Mouse (Mus musculus) liver, embryonic 16.5 days (tissue): Measurements from ENCODE around the gene Tmie. TPM values are rescaled to one million over a fixed set of nuclear protein-coding genes. Genes with fewer than 3 reads are reported as not detected.

ENCODE experiments used
- ATAC-seq: fragments of 200-750 bp; cut with Nextera tagmentation; 2 replicates; pipeline ENCODE4 v1.8.0; 2017; ENCODE audit warnings: low read depth, mild to moderate bottlenecking, moderate number of reproducible peaks, moderate library complexity
- H3K27ac ChIP-seq: fragments of 300-500 bp; sonication (generic); 2 replicates; pipeline ENCODE4 v1.5.1; 2014; ENCODE audit warnings: mild to moderate bottlenecking, low read length
- H3K27me3 ChIP-seq: fragments of 300-500 bp; sonication (generic); 2 replicates; pipeline ENCODE4 v1.6.1; 2014; ENCODE audit warnings: low read depth, low read length, mixed read lengths; ENCODE audit not compliant: control insufficient read depth, insufficient read depth
- H3K36me3 ChIP-seq: fragments of 300-500 bp; sonication (generic); 2 replicates; pipeline ENCODE4 v1.6.1; 2014; ENCODE audit warnings: mild to moderate bottlenecking; ENCODE audit not compliant: control insufficient read depth, insufficient read depth
- H3K4me1 ChIP-seq: fragments of 300-500 bp; sonication (generic); 2 replicates; pipeline ENCODE4 v1.6.1; 2014; ENCODE audit warnings: low read depth, low read length, mixed read lengths; ENCODE audit not compliant: control insufficient read depth
- H3K4me2 ChIP-seq: fragments of 300-500 bp; sonication (generic); 2 replicates; pipeline ENCODE4 v1.6.1; 2014; ENCODE audit warnings: low read depth, low read length, mixed read lengths
- H3K4me3 ChIP-seq: fragments of 300-500 bp; sonication (generic); 2 replicates; pipeline ENCODE4 v1.5.1; 2014; ENCODE audit warnings: low read depth, mild to moderate bottlenecking, low read length
- H3K9ac ChIP-seq: fragments of 300-500 bp; sonication (generic); 2 replicates; pipeline ENCODE4 v1.6.1; 2014; ENCODE audit warnings: low read depth, low read length
- H3K9me3 ChIP-seq: fragments of 300-500 bp; sonication (generic); replicated peaks from 2 replicates; pipeline ENCODE4 v1.6.1; 2016; ENCODE audit warnings: low read length; ENCODE audit not compliant: control insufficient read depth
- WGBS: fragments of 180-500 bp; shearing (Covaris S2); extraction: QIAGEN DNeasy Blood & Tissue Kit; methylation state at CpG from one replicate; pipeline ENCODE4 v1.1.7; 2014; ENCODE audit not compliant: insufficient replicate concordance; 5-methylcytosine and 5-hydroxymethylcytosine counted together
- polyA plus RNA-seq: library from polyadenylated mRNA; unstranded; fragments of >200 nt; fragmentation: Nextera tagmentation; extraction: Ambion mirVana; gene quantifications from 2 replicates; pipeline ENCODE4 v1.2.1, GENCODE M21; 2015

Gene Tmie
- polyA plus RNA-seq, 1 experiment from 2014 or later = 2.8 TPM

DNA sequence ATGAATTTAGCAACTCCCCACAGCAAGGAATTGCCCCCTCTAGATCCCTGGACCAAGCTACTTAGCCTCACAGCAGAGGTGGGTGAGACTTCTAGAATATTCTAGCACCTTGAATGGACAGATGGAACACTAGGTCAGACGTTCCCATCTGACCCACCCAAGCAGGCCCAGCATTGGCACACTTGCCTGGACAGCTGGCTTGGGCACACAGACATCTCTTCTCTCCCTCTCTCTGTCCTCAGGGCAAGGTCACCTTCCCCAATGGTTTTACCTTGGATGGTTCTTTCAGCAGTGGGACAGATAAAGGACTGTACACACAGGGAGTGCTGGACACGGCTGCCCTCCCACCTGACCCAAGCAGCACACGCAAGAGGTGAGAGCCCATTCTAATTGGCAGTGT is 12.6 kb upstream of the Tmie start:
- Histone ChIP-seq H3K9me3 (no peaks in the 10 kb centered on the region), H3K27ac (no peak overlapping the region), H3K4me1 (peaks cover 14% of the 10 kb centered on the region), H3K4me3 (no peak overlapping the region), H3K36me3 (no peaks in the 10 kb centered on the region), H3K9ac (no peak overlapping the region), H3K4me2 (no peak overlapping the region), H3K27me3 (no peaks in the 10 kb centered on the region)
- ATAC-seq = no peak
- WGBS = 66% methylated on average over 3 of the region's 3 CpGs

DNA sequence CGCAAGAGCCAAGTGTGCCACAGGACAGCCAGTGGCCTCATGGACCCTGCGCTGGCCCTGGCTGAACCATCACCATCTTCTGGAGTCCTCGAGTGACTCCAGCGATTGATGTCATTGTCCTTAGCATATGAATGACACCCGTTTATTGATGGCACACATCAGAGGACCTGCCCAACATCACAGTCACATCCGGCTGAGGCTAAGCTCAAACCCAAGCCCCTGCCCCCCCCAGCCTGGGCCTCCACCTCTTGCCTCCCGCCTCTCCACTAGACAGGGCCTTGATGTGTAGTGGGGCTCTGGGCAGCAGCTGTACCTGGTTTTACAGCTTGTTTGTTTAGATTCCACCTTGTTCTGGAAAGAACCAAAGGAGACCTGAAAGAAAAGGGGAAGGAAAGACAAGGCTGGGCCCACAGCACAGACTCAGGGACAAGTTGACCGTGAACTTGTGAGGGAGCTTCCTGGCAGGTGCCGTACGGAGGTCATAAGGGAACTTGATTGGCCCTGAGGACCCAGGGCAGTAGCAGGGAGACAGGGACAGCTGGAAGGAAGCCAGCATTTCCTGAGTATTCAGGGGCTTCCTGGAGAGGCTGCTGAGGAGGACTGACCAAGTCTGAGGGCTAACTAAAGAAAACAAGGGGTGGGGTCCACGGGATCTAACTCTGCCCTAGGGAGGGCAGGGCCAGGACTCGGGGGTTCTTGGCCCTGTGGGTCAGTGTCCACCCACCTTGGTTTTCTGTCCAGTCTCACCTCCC is 11.3 kb upstream of the Tmie start:
- no peaks in the 10 kb centered on the region for H3K36me3 ChIP-seq
- peaks cover 14% of the 10 kb centered on the region for H3K4me1 ChIP-seq
- no peak overlapping the region for H3K27ac ChIP-seq
- no peak overlapping the region for H3K4me3 ChIP-seq
- H3K9ac ChIP-seq = no peak overlapping the region
- no peak overlapping the region for H3K4me2 ChIP-seq
- H3K9me3 ChIP-seq = no peaks in the 10 kb centered on the region
- 43% methylated on average over 12 of the region's 12 CpGs for WGBS
- no peaks in the 10 kb centered on the region for H3K27me3 ChIP-seq
- ATAC-seq = no peak

- Histone ChIP-seq H3K4me2 (peak overlapping the region; percentile 37), H3K36me3 (no peaks in the 10 kb centered on the region), H3K4me3 (peak overlapping the region; percentile 27), H3K27ac (no peak overlapping the region; the same call in 1 of the 2 replicates), H3K4me1 (peaks cover 14% of the 10 kb centered on the region), H3K9ac (no peak overlapping the region), H3K27me3 (no peaks in the 10 kb centered on the region), H3K9me3 (no peaks in the 10 kb centered on the region)
- ATAC-seq = peak; percentile 68
- WGBS = 19% methylated on average over 21 of the region's 21 CpGs
Observed at GRCm38 (mm10) chr9:110890026-110890783, 10.3 kb upstream of the Tmie start.

- peaks cover 14% of the 10 kb centered on the region for H3K4me1 ChIP-seq
- H3K36me3 ChIP-seq = no peaks in the 10 kb centered on the region
- H3K27me3 ChIP-seq = no peaks in the 10 kb centered on the region
- H3K4me2 ChIP-seq = no peak overlapping the region
- no peaks in the 10 kb centered on the region for H3K9me3 ChIP-seq
- ATAC-seq = no peak
- H3K27ac ChIP-seq = no peak overlapping the region
- no peak overlapping the region for H3K9ac ChIP-seq
- no peak overlapping the region for H3K4me3 ChIP-seq
- 82% methylated on average over 14 of the region's 14 CpGs for WGBS
Observed at GRCm38 (mm10) chr9:110888935-110889334, 9.0 kb upstream of the Tmie start.

- Histone ChIP-seq H3K27ac (no peak overlapping the region), H3K4me3 (no peak overlapping the region), H3K9ac (no peak overlapping the region), H3K4me2 (no peak overlapping the region), H3K36me3 (no peaks in the 10 kb centered on the region), H3K9me3 (no peaks in the 10 kb centered on the region), H3K27me3 (no peaks in the 10 kb centered on the region), H3K4me1 (peaks cover 14% of the 10 kb centered on the region)
- no peak for ATAC-seq
- 41% methylated on average over 9 of the region's 9 CpGs for WGBS
Observed at GRCm38 (mm10) chr9:110887388-110888303, 7.7 kb upstream of the Tmie start.

DNA sequence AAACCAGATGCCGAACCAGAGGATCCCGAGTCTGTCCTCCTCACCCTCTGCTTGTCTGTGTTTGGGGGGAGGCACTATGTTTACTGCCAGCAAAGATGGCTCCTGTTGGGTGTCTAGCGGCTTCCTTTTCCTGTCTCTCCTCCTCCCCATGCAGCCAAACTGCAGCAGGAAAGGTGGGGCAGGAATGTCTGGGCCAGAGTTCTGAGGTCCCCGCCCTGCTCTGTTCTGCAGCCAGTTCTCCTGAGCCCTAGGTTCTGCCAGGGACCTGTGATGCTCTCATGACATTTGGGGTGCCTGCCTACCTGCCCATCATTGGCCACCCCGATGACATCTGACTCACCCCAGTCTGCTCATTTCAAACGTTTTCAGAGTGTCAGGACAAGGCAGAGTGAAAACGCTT is 2.0 kb upstream of the Tmie start:
- no peak overlapping the region for H3K4me3 ChIP-seq
- no peak overlapping the region for H3K9ac ChIP-seq
- ATAC-seq = no peak
- H3K4me2 ChIP-seq = no peak overlapping the region
- no peak overlapping the region for H3K27ac ChIP-seq
- H3K36me3 ChIP-seq = no peaks in the 10 kb centered on the region
- H3K4me1 ChIP-seq = peaks cover 2% of the 10 kb centered on the region
- WGBS = 54% methylated on average over 7 of the region's 7 CpGs
- no peaks in the 10 kb centered on the region for H3K9me3 ChIP-seq
- peaks cover 21% of the 10 kb centered on the region for H3K27me3 ChIP-seq

DNA sequence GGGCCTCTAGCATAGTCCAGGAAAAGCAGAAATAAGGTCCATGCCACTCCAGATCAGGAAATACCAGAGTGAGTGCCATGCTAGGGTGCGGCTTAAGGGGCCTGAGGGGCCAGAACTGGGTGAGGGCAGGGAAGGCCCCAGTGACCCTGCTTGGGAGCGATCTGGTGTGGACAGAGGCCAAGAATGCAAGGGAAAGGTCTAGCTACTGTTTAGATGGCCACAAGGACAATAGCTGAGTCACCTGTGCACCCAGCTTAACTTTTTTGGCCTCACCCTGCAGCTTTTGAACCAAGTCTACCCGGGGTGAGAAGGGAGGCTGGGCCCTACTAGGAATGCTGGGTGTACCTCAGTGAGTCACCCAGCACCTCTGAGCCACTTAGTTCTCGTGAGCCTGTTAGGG is 859 bp upstream of the Tmie start:
- ATAC-seq = no peak
- no peak overlapping the region; the same call in 1 of the 2 replicates for H3K9ac ChIP-seq

DNA sequence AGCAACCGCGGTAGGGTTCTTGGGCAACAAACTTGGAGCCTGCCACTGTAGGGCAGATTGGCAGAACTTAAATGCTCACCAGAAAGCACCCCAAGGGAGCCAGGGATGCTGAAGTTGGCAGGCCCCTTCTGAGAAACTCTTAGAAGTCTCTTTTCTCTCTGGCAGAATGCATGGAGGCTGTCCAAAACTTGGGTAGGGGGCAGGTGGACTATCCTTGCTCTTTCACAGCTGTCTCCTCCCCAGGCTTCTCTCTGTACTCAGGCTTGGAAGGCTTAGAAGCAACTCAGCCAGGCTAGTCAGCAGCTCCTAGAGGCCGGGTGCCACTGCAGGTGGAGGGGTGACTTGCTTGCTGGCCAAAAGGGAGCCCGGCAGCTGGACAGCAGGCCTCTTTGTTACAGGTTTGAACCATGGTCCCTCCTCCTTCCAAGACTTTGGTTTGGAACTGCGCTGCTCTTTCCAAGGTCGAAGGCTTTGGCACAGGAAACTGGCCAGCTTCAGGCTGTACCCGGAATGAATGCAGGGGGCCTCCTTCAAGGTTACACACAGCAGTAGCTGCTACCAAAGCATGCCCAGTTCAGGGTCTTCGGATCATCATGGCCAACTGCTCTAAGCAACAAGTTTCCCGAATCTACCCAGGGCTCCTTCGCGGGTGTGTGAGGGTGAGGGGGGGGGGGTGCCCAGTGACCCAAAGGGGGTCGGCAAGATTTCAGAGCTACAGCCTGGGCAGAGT is 557 bp downstream of the Tmie start, which contains the start of gene Als2cl:
Gene Als2cl, plus strand, starts transcription at position 680 of the 730 bp plus-strand sequence.
- Histone ChIP-seq H3K4me1 (peaks cover 2% of the 10 kb centered on the region), H3K9ac (peak within 1 kb of the TSS; percentile 54), H3K36me3 (no peaks in the 10 kb centered on the region), H3K4me3 (peak within 1 kb of the TSS; percentile 61), H3K4me2 (peak within 1 kb of the TSS; percentile 54), H3K27me3 (peaks cover 25% of the 10 kb centered on the region), H3K9me3 (no peaks in the 10 kb centered on the region), H3K27ac (peak within 1 kb of the TSS; percentile 45)
- 19% methylated on average over 12 of the region's 12 CpGs for WGBS
- ATAC-seq = no peak

More for the DNA sequence above, 859 bp upstream of the Tmie start:
- Histone ChIP-seq H3K4me1 (peaks cover 2% of the 10 kb centered on the region), H3K4me3 (peak overlapping the region; percentile 61), H3K36me3 (no peaks in the 10 kb centered on the region), H3K27ac (no peak overlapping the region), H3K27me3 (peaks cover 21% of the 10 kb centered on the region), H3K9me3 (no peaks in the 10 kb centered on the region), H3K4me2 (peak overlapping the region; percentile 54)
- 46% methylated on average over 4 of the region's 4 CpGs for WGBS
